Mouse (Mus musculus) spleen, postnatal 4 days (tissue): ENCODE data around the gene Gm9733.
A peak's percentile ranks its signal among the peaks of the same experiment; 100 is the strongest.
"Not testable (repeated sequence)": the region's sequence is repeated elsewhere in the genome, so short reads cannot be mapped to it uniquely, and the experiment has no call there.

Source experiments
- DNase-seq, 2 experiments: peaks; one replicate each; pipeline ENCODE4 v3.0.0; 2022; ENCODE audit warnings: low spot score in 2 of 2

Gm9733 gene

DNA sequence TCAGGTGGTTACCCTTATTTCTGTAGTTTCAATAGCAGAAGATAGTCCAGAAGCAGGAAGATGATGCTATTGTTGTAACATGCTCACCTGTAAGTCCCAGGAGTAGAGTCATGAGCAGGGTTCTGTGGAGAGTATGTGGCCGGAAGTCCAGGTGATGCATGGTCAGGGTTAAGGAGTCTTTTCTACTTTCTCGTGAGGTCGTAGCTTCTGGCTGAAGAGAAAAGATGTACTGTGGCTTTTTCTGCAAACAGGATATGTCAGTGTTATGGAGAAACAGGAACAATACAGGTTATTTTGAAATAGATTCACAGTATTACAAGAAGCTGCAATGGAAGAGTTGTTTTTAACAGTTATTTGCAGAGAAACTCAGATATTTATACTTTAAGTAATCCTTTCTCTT is at the start of gene Gm9733:
Gene Gm9733, minus strand, starts transcription at position 240 of the 400 bp plus-strand sequence.
- DNase-seq: peak in 1 of 2 experiments; percentile 19

DNA sequence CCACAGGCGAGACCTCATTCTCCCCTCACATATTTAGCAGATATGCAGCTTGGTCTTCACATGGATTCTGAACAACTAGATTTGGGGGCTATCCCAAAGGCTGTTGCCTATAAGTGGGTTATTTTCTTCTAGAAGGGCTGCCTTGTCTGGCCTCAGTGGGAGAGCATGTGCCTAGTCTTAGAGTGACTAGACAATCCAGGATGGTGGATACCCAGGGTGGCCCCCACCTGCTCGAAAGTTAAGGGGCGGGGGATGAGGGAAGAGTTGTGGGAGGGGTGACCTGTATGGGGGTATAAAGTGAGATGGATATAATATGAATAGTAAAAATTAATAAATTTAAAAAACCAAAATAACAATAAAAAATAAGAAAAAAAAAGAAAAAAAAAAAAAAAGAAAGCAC is 23.6 kb upstream of the Gm9733 start:
- DNase-seq: not testable (repeated sequence)

DNA sequence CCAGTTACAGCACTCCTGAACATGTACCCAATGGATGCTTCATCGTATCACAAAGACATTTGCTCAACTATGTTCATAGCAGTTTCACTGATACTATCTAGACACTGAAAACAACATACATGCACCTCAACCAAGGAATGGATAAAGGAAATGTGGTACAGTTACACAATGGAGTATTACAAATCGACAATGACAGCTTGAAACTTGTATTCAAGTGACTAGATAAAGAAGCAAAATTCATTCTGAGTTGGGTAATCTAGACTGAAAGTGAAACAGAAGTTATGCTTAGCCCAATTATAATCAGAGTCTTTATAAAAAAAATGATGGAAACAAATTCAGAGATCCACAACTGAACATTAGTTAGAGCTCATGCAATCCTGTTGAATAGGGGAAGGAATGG is 18.2 kb upstream of the Gm9733 start:
- not testable (repeated sequence) for DNase-seq

DNA sequence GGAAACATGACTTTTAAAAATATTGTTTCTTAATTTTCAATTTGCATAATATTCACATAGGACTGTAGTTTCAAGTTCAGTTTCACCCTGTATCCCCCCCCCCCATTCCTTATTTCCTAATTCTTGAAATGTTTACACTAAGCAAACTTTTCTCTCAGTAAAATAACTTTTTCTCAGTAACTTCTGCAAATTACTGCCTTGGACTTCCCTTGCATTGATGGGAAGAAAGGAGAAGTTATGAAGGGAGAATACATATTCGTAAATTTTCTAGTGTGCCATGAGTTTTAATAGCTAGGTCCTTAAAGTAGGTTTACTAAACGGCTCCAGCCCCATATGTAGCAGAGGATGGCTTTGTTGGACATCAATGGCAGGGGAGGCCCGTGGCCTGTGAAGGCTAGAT is 13.5 kb upstream of the Gm9733 start:
- DNase-seq: not testable (repeated sequence)

DNA sequence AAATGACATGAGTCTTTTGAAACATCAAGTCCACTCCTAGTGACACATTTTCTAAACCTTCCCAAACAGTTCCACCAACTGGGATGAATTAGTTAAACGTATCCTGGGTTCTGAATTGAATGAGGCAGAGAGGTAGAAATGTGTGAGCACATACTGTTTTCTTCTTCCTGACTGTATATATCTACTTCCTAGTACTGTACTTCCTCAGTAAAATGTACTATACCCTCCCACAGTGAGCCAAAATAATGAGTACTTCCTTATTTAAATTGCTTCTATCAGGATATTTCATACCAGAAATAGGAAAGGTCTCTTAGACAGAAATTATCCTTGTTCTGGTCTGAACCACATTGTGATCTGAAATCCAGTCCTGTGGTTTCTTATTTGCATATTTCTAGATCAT is 8.2 kb upstream of the Gm9733 start:
- no peak for DNase-seq

DNA sequence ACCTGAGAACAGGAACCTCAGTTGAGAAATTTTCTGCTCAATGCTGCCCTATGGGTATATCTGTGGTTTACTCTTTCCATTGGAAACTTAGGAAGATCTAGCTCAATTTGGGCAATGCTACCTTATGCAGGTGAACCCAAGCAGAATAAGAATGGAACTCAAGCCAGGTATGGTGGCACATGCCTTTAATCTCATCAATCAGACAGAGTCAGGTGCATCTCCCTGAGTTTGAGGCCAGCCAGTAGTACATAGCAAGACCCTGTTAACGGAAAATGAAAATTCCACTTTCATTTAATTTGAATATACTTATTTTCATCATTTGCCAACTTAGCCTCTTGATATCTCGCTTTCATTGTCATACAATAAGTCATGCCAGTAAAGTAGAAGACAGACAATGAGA is 2.1 kb upstream of the Gm9733 start:
- no peak for DNase-seq

DNA sequence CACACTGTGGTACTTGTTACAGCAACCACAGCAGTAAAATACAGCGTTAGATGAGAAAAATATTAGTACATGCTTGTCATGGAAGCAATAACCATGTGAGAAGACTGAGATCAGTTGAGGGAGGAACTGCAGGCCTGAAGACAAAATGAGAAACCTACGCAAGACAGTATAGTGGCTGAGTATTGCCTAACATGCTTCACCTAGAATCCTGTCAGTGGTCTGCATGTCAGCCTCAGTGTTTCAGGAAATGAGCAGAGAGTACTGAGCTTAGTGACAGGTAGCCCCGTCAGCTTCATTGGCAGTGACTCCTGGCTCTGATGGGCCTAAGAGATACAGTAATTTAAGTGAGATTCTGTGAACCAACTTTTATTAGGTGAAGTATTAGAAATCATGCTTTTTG is 557 bp downstream of the Gm9733 start:
- DNase-seq: peak in 1 of 2 experiments; percentile 60

DNA sequence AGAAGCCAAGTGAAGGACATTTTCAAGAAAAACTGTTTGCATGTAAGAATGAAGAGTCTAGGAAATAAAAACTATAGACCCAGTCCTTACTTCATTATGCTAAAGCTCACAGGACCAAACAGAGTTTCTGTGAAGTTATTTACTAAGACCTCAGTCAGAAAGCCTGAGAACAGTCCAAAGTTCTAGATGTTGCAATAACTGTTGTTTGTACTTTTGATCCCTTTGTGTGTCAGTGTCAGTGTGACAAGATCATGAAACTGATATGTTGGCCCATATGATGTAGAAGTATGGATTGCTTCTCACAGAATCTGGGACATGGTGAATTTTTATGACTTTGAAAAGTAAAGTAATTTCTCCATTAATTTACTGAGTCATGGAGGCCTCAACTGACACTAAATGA is 2.6 kb downstream of the Gm9733 start:
- DNase-seq: no peak

DNA sequence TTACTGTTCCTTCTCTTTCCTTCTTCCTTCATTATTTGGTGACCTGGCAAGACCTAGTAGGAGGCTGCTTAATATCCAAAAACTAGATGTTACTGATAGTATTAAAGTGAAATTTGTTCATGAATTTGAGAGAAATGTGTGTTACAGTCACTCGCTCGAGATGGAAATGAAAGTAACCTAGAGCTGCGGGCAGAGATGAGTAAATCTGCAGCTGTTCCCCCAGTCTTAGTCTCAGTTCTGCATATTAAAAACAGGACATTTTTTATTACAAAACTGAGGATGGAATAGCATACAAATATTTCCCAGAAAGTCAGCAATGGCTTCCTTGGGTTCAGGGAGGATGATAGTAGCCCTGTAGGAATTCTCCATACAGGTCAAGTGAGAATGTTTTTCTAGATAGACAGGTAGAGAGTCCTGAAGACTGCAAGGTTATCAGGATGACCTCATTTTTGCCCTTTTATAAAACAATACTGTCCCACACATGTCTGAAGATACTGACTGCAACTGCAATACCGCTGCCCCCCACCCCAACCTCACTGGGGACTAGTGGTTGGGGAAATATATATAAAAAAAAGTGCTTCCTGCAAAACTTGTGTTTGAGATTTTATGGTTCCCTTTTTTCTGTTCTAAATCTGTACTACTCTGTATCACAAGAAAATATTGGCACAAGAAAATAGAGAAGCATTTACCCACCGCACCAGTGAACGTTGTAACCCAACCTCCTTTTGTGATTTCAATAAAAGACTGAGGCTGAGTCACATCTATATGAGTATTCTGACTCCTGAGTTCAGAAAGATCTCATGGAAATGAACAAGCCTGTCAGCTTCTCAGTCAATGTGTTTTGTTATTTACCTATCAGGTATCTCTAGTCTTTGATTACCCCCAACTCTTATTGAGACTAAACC is 47.4 kb downstream of the Gm9733 start:
- DNase-seq: no peak

DNA sequence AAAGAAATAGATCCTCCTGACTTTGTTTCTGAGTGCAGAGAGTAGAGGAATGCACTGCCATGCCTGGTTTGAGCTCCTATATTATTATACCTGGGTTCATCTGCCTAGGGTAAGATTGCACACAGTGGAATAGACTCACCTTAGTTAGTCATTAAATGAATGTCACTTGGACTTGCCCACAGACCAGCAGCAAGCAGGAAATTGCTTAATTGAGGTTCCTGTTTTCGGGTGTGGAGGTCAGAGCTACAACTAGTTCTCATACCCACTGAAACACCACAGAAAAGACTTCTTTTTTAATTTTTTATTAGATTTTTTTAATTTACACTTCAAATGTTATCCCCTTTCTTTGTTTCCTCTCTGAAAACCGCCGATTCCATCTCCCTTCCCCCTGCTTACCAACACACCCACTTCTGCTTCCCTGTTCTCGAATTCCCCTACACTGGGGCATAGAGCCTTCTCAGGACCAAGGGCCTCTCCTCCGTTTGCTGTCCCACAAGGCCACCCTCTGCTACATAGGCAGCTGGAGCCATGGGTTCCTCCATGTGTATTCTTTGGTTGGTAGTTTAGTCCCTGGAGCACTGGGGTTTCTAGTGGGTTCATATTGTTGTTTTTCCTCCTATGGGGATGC is 56.1 kb downstream of the Gm9733 start:
- DNase-seq: no peak

DNA sequence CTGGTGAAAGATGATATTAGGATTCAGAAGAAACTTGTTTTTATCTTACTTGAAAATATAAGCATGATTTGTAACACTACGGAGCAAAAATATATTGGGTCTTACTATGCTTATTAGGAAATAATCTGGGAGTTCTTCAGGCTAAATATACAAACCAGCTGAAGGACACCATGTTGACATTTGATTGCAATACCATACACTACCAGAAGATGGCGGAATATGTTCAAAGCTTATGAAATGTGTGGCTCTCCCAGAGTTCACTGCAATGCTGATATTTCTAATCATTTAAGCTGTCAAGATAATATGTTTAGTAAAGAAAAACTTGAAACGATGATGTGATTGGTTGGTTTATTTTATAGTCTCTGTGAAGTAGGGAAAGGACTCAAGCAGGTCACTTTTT is 67.7 kb downstream of the Gm9733 start:
- DNase-seq: no peak

DNA sequence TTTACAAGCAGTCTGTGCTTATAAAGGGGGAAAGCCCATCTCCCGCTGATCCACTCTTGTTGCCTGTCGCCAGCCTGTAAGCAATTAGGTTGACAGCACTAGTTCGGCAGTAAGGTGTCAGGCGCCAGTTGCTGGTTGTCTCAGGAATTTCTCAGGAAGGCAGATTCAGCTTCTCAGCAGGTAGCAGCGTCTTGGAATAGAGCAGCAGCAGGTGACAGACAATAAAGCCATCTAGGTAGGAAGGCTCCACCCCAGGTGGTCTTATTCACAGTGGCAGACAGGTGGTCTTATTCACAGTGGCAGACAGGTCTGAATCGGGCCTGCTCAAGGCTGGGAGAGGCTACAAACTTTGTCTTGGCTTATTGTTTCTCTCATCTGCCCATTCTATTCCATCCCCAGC is 76.4 kb downstream of the Gm9733 start:
- no peak for DNase-seq
